Mouse (Mus musculus): ENCODE measurements at regions not wholly inside any gene's neighbourhood (a gene's known extent, or its start where the extent isn't known, plus 50 kb on each side); places are given as distances from the start of the nearest gene placed in this dataset.
"Not testable (repeated sequence)": the region's sequence is repeated elsewhere in the genome, so short reads cannot be mapped to it uniquely, and the experiment has no call there.

- peak; percentile 91 for DNase-seq
These were observed 86.9 kb downstream of the Bdh1 start for GRCm38 (mm10) chr16:31508981-31509380.

GRCm38 (mm10) chr16:31510097-31510496, 88.0 kb downstream of the Bdh1 start:
- DNase-seq = no peak

GRCm38 (mm10) chr16:31518816-31519215, 96.7 kb downstream of the Bdh1 start:
- no peak for DNase-seq

- DNase-seq = no peak
These were observed 98.0 kb downstream of the Bdh1 start for GRCm38 (mm10) chr16:31520081-31520480.

GRCm38 (mm10) chr16:31521786-31522185, 99.7 kb downstream of the Bdh1 start:
- DNase-seq = no peak

- no peak for DNase-seq
These were observed 104.7 kb downstream of the Bdh1 start for GRCm38 (mm10) chr16:31526711-31527344.

- no peak for DNase-seq
These were observed 106.7 kb downstream of the Bdh1 start for GRCm38 (mm10) chr16:31528596-31529283.

GRCm38 (mm10) chr16:31529284-31529958, 107.3 kb downstream of the Bdh1 start:
- peak; percentile 46 for DNase-seq

- no peak for DNase-seq
These were observed 108.0 kb downstream of the Bdh1 start for GRCm38 (mm10) chr16:31530090-31530489.

GRCm38 (mm10) chr16:31533196-31533777, 111.2 kb downstream of the Bdh1 start:
- DNase-seq = no peak

- no peak for DNase-seq
These were observed 112.9 kb downstream of the Bdh1 start for GRCm38 (mm10) chr16:31534923-31535523.

- DNase-seq = no peak
These were observed 114.2 kb downstream of the Bdh1 start for GRCm38 (mm10) chr16:31536328-31536727.

- no peak for DNase-seq
These were observed 116.5 kb downstream of the Bdh1 start for GRCm38 (mm10) chr16:31538606-31539005.

GRCm38 (mm10) chr16:31543499-31544170, 119.6 kb upstream of the Dlg1 start:
- DNase-seq = no peak

GRCm38 (mm10) chr16:31546062-31546827, 117.0 kb upstream of the Dlg1 start:
- no peak for DNase-seq

- peak; percentile 32 for DNase-seq
These were observed 116.4 kb upstream of the Dlg1 start for GRCm38 (mm10) chr16:31546828-31547224.

GRCm38 (mm10) chr16:31547391-31547790, 115.9 kb upstream of the Dlg1 start:
- DNase-seq = no peak

GRCm38 (mm10) chr16:31549975-31550374, 113.3 kb upstream of the Dlg1 start:
- DNase-seq = no peak

- not testable (repeated sequence) for DNase-seq
These were observed 112.7 kb upstream of the Dlg1 start for GRCm38 (mm10) chr16:31550539-31550938.

GRCm38 (mm10) chr16:31551416-31552151, 111.7 kb upstream of the Dlg1 start:
- DNase-seq = no peak
